Mouse (Mus musculus) kidney, adult 2 months (tissue): ENCODE measurements around the gene Akap9.

Experiments
- CTCF ChIP-seq: fragments of 200-500 bp; conservative IDR thresholded peaks from 2 replicates; pipeline ENCODE4 v1.5.1; 2011; ENCODE audit warnings: low read depth, mild to moderate bottlenecking, control low read depth, low read length, moderate library complexity, mixed read lengths; ENCODE audit not compliant: insufficient read depth, insufficient read length
- POLR2A ChIP-seq: fragments of 200-500 bp; IDR thresholded peaks from one replicate; pipeline ENCODE4 v1.6.1; 2011; ENCODE audit warnings: low read depth, low read length, control low read depth

- no peak for TF ChIP-seq POLR2A
- no peak for TF ChIP-seq CTCF
Observed at GRCm38 (mm10) chr5:4040922-4041321, 113.1 kb downstream of the Akap9 start.
